Mouse (Mus musculus) spleen, adult 12 weeks (tissue): ENCODE results near the gene Nlrp14.
"Not testable (repeated sequence)": the region's sequence is repeated elsewhere in the genome, so short reads cannot be mapped to it uniquely, and the experiment has no call there.

Source experiments
- DNase-seq: peaks from one replicate; pipeline ENCODE4 v3.0.0; 2022; ENCODE audit warnings: low spot score

The Nlrp14 gene

GRCm38 (mm10) chr7:107166690-107167089 is at the start of gene Nlrp14:
Gene Nlrp14 (plus strand): TSS chr7:107166990.
- no peak for DNase-seq

- DNase-seq: not testable (repeated sequence)
Measured at GRCm38 (mm10) chr7:107130983-107131382, 35.8 kb upstream of the Nlrp14 start, which contains the start of gene Olfr715. Gene Olfr715 (minus strand): TSS chr7:107131083.

- not testable (repeated sequence) for DNase-seq
Measured at GRCm38 (mm10) chr7:107138027-107138426, 28.8 kb upstream of the Nlrp14 start, which contains the start of gene Olfr716. Gene Olfr716 (plus strand): TSS chr7:107138327.

GRCm38 (mm10) chr7:107180406-107180805 is 13.6 kb downstream of the Nlrp14 start:
- DNase-seq: no peak

GRCm38 (mm10) chr7:107201817-107202216 is 35.0 kb downstream of the Nlrp14 start:
- DNase-seq: no peak

GRCm38 (mm10) chr7:107207843-107208242 is 41.1 kb downstream of the Nlrp14 start:
- no peak for DNase-seq

- DNase-seq: no peak
Measured at GRCm38 (mm10) chr7:107209204-107209860, 42.5 kb downstream of the Nlrp14 start, which contains the start of gene Rbmxl2. Gene Rbmxl2 (plus strand): TSS chr7:107209445.

- no peak for DNase-seq
Measured at GRCm38 (mm10) chr7:107210126-107210576, 43.4 kb downstream of the Nlrp14 start.

- DNase-seq: no peak
Measured at GRCm38 (mm10) chr7:107215723-107216122, 48.9 kb downstream of the Nlrp14 start.

GRCm38 (mm10) chr7:107216845-107217244 is 50.1 kb downstream of the Nlrp14 start:
- DNase-seq: no peak

GRCm38 (mm10) chr7:107236854-107237253 is 70.1 kb downstream of the Nlrp14 start:
- DNase-seq: no peak

GRCm38 (mm10) chr7:107237498-107237897 is 70.7 kb downstream of the Nlrp14 start:
- DNase-seq: no peak

GRCm38 (mm10) chr7:107241371-107241883 is 74.6 kb downstream of the Nlrp14 start:
- no peak for DNase-seq
